Mouse (Mus musculus): ENCODE data around the gene Bri3bp.

GRCm38 (mm10) chr5:125393622-125394603 is 47.5 kb upstream of the Bri3bp start:
- TF ChIP-seq CTCF (IDR thresholded peaks at IDR 0.05; ENCODE audit: low read depth, low read length) (no peak), EP300 (IDR thresholded peaks at IDR 0.05; ENCODE audit: insufficient read depth, low read depth, low read length) (0 out of 2 replicates have a peak, but pooled peaks have one; percentile 3), POLR2A (IDR thresholded peaks at IDR 0.05; ENCODE audit: insufficient read depth, low read length) (no peak)
